Mouse (Mus musculus) inflammation-experienced regulatory T-cells, adult 6 months (primary cell): ENCODE results near the gene Gm8332. TPM values are rescaled to one million over a fixed set of nuclear protein-coding genes. Genes with fewer than 3 reads are reported as not detected.
"Not testable (repeated sequence)": the region's sequence is repeated elsewhere in the genome, so short reads cannot be mapped to it uniquely, and the experiment has no call there.

ENCODE experiments used
- ATAC-seq: one replicate; pipeline ENCODE4 v1.8.0; 2017
- polyA plus RNA-seq, 3 experiments: library from polyadenylated mRNA; unstranded; fragments of 100-300 nt; shearing (Covaris generic); gene quantifications; one replicate each; pipeline ENCODE4 v1.2.1; 2017

The Gm8332 gene
- not detected for polyA plus RNA-seq

DNA sequence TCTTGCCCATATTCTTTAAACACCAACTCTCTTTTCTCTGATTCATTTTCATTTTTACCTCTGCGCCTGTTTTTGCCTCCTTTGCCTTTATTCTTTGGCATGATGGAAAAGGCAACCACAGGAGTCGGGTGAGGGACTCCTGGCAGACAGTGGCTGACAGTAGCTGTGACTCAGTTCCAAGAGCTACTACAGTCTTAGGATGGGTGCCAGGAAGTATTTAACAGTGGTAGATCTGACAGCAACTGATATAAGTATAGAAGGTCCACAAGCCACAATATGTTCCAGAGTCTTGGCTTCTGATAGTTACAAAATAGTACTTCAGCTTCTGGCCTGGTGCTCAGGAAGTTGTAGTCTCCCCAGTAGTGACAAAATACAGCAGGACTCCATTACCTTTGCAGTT is at the start of gene Gm8332:
Gene Gm8332, minus strand, starts transcription at position 101 of the 400 bp plus-strand sequence.
- not testable (repeated sequence) for ATAC-seq

GRCm38 (mm10) chr12:88297171-88297570 is 47.3 kb upstream of the Gm8332 start:
- not testable (repeated sequence) for ATAC-seq

DNA sequence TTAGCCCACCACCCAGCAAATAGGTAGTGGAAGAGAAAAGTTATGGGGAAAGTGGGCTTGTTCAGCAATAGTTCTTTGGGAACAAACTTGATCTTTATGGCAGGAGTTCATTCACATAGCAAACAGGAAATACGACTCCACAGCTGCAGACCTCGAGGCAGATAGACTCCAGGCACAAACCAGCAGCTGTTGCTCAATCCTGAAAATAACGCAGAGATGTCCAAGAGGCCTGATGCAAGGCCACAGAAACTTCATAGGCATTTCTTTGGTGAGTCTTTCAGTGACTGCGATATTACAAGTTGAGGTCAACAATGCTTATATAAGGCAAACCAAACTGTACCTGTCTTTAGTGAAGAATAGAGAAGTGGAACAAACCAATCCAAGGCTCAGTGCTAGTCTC is 43.2 kb upstream of the Gm8332 start:
- ATAC-seq: not testable (repeated sequence)

GRCm38 (mm10) chr12:88285224-88285623 is 35.3 kb upstream of the Gm8332 start:
- ATAC-seq: not testable (repeated sequence)

GRCm38 (mm10) chr12:88274400-88274799 is 24.5 kb upstream of the Gm8332 start, which contains the start of gene Gm5662:
Gm5662 (minus strand) TSS chr12:88274500.
- ATAC-seq: not testable (repeated sequence)

DNA sequence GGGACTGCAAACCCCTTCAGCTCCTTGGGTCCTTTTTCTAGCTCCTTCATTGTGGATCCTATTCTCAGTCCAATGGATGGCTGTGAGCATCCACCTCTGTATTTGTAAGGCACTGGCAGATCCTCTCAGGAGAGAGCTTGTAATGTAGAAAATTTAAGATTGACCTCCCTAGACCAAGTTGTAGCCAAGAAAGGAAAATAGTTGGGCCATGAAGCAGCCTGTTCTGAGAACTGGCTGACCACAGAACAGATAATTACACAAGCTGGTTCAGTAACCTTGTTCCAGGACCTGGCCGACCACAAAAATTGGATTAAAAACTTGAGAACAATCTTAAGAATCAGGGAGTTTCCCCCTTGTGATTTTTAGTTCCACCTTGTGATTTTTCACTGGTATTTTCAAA is 7.3 kb upstream of the Gm8332 start:
- no peak for ATAC-seq

GRCm38 (mm10) chr12:88255917-88256316 is 6.0 kb upstream of the Gm8332 start:
- ATAC-seq: not testable (repeated sequence)

DNA sequence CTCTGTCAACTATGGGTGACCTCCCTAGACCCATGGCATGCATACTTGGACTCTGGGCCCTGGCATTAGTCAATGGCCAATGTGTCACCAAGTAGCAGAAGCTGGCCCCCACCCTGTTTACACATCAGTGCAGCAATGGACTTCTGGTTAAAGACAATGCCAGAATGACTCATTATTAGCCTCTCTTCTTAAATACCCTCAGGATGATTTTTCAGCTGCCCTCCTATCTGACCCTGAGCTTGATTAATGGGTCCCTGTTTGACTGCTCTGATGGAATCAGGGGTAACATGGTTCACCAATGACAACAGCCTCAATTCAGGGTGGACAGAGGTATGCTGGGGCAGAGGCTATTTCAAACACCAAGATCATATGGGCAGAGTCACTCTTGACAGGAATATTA is 4.1 kb downstream of the Gm8332 start:
- ATAC-seq: not testable (repeated sequence)

GRCm38 (mm10) chr12:88242940-88243339 is 7.0 kb downstream of the Gm8332 start:
- not testable (repeated sequence) for ATAC-seq

DNA sequence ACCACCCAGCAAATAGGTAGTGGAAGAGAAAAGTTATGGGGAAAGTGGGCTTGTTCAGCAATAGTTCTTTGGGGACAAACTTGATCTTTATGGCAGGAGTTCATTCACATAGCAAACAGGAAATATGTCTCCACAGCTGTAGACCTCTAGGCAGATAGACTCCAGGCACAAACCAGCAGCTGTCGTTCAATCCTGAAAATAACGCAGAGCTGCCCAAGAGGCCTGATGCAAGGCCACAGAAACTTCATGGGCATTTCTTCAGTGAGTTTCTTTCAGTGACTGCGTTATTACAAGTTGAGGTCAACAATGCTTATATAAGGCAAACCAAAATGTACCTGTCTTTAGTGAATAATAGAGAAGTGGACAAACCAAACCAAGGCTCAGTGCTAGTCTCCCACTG is 30.5 kb downstream of the Gm8332 start:
- ATAC-seq: no peak

- not testable (repeated sequence) for ATAC-seq
Measured at GRCm38 (mm10) chr12:88218059-88218458, 31.8 kb downstream of the Gm8332 start.

DNA sequence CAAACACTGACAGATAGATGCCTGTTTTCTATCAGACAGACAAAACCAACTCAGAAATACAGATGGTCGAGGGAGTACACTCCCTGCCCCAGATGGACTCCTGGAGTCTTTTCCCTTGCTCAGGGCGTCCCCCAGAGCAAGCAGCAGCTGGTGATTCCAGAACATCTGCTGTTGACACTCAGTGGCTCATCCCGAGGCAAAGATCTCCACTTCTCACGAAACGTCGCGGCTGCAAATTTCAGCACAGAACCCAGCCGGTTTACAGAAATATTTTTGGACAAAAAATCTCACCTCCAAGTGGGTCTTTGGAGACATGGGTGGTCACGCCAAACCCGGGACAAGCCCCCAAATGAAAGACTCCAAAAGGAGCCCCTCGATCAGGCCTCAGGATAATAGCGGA is 35.3 kb downstream of the Gm8332 start:
- ATAC-seq: no peak

- not testable (repeated sequence) for ATAC-seq
Measured at GRCm38 (mm10) chr12:88211458-88211857, 38.4 kb downstream of the Gm8332 start.

GRCm38 (mm10) chr12:88202856-88203255 is 47.0 kb downstream of the Gm8332 start:
- no peak for ATAC-seq

Other genes with a start within 250 kb of the Gm8332 start
- not detected for gene Gm2075, start 238.3 kb downstream of the Gm8332 start, polyA plus RNA-seq
- gene Gm6803, start 231.3 kb downstream of the Gm8332 start, polyA plus RNA-seq: not detected
- gene Gm2056, start 223.1 kb downstream of the Gm8332 start, polyA plus RNA-seq: not detected
- not detected for gene Gm16368, start 166.4 kb downstream of the Gm8332 start, polyA plus RNA-seq
- gene Gm10436, start 68.0 kb downstream of the Gm8332 start, polyA plus RNA-seq: not detected
- gene Gm5662, start 24.4 kb upstream of the Gm8332 start, polyA plus RNA-seq: not detected
- not detected for gene Gm5039, start 73.9 kb upstream of the Gm8332 start, polyA plus RNA-seq
- gene Adck1, start 110.5 kb upstream of the Gm8332 start, polyA plus RNA-seq: 10 to 100 TPM in 2 of 3 experiments, 1 to 10 TPM in 1; 7.9 to 10.8 (median 10.8) TPM